Mouse (Mus musculus) forebrain, embryonic 12.5 days (tissue): ENCODE data around the gene Nav2. TPM values are rescaled to one million over a fixed set of nuclear protein-coding genes. Genes with fewer than 3 reads are reported as not detected.
A peak's percentile ranks its signal among the peaks of the same experiment; 100 is the strongest.

Experiments
- ATAC-seq: fragments of 200-750 bp; cut with Nextera tagmentation; 2 replicates; pipeline ENCODE4 v1.8.0; 2017; ENCODE audit warnings: moderate TSS enrichment; ENCODE audit not compliant: low FRiP score
- H3K27ac ChIP-seq: fragments of 300-500 bp; sonication (generic); 2 replicates; pipeline ENCODE4 v1.5.1; 2016; ENCODE audit warnings: mild to moderate bottlenecking
- H3K27me3 ChIP-seq: fragments of 300-500 bp; sonication (generic); 2 replicates; pipeline ENCODE4 v1.6.1; 2016; ENCODE audit warnings: mild to moderate bottlenecking
- H3K36me3 ChIP-seq: fragments of 300-500 bp; sonication (generic); replicated peaks from 2 replicates; pipeline ENCODE4 v1.6.1; 2016; ENCODE audit warnings: mild to moderate bottlenecking
- H3K4me1 ChIP-seq: fragments of 300-500 bp; sonication (generic); 2 replicates; pipeline ENCODE4 v1.6.1; 2016
- H3K4me2 ChIP-seq: fragments of 300-500 bp; sonication (generic); 2 replicates; pipeline ENCODE4 v1.6.1; 2016; ENCODE audit warnings: mild to moderate bottlenecking, moderate library complexity
- H3K4me3 ChIP-seq: fragments of 300-500 bp; sonication (generic); replicated peaks from 2 replicates; pipeline ENCODE4 v1.5.1; 2016; ENCODE audit warnings: mild to moderate bottlenecking
- H3K9ac ChIP-seq: fragments of 300-500 bp; sonication (generic); 2 replicates; pipeline ENCODE4 v1.6.1; 2016; ENCODE audit warnings: mild to moderate bottlenecking
- H3K9me3 ChIP-seq: fragments of 300-500 bp; sonication (generic); 2 replicates; pipeline ENCODE4 v1.6.1; 2016
- WGBS: fragments of 180-500 bp; shearing (Covaris S2); methylation state at CpG from one replicate; pipeline ENCODE4 v1.1.7; 2016; 5-methylcytosine and 5-hydroxymethylcytosine counted together
- polyA plus RNA-seq: library from polyadenylated mRNA; unstranded; fragments of >200 nt; fragmentation: Nextera tagmentation; extraction: Ambion mirVana; gene quantifications from 2 replicates; pipeline ENCODE4 v1.2.1, GENCODE M21; 2016

Gene Nav2
- polyA plus RNA-seq, 1 experiment from 2014 or later = 10.9 TPM

DNA sequence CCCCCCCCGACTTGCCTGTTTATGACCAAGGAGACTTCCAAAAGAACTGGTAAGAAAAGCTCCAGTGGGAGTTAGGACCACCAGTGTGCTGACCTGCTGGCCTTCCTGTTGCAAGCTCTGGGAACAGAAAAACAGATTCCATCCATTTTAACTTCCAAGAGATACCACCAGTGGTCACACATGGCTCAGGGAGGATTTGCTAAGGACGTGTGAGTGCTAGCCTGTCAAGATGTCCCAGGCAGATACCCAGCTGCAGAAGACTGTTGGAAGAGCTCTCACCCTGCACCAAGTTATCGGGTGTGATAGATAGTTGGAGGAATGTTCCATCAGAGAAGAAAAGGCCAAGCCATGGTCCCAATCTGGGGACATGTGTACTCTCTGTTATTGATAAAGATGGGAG, 633.6 kb downstream of the Nav2 start:
- H3K4me1 ChIP-seq = peaks cover 20% of the 10 kb centered on the region
- H3K27ac ChIP-seq = no peak overlapping the region
- peaks cover 10% of the 10 kb centered on the region; the same call in 1 of the 2 replicates for H3K27me3 ChIP-seq
- H3K9ac ChIP-seq = no peak overlapping the region
- no peak overlapping the region for H3K4me2 ChIP-seq
- 85% methylated on average over 3 of the region's 3 CpGs for WGBS
- ATAC-seq = no peak
- H3K36me3 ChIP-seq = no peaks in the 10 kb centered on the region
- no peak overlapping the region for H3K4me3 ChIP-seq
- H3K9me3 ChIP-seq = no peaks in the 10 kb centered on the region

DNA sequence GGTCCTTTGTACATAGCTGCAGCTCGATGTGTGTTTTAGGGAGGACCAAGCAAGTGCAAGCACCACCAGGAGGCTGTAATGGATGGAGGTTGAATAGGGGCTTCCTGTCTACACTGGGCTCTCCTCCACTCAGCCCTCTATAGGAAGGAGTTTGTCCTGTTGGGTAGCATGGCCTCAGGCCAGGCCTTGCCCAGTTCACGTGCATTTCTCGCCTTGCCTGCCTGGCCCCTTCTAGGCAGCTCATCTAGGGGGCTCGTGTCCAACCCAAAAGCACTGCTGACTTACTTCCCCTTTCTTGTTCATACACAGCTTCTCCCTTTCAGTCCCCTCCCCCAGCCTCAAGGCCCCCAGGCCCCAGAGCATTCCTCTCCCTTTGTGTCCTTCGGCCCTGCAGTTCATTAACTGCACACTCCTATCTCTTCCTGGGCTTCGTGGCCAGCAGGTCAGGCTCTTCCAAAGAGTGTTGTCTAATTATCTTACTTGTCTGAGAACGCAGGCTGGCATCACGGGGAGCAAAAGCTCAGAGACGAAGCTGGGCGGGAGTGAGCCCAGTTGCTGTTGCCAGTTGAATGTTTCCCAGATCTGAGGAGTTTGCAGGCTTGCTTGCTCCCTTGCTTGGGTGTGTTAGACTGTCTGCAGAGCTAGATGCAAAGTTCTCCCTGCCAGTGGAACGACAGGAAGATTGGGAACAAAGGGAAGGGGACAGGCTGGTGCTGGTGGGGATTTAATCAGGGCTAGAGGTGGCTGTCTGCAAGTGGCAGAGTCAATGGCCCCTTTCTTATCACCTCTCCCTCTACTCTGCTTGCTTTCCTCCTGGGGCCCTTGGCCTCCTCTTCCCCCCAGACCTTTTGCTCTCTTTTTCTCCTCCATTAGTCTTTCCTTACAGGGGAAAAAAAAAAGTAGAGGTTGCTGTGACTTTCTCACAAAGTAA, 636.5 kb downstream of the Nav2 start:
- H3K4me3 ChIP-seq = no peak overlapping the region
- H3K4me1 ChIP-seq = peaks cover 20% of the 10 kb centered on the region
- H3K36me3 ChIP-seq = no peaks in the 10 kb centered on the region
- H3K4me2 ChIP-seq = no peak overlapping the region
- no peaks in the 10 kb centered on the region for H3K9me3 ChIP-seq
- ATAC-seq = peak; percentile 39; the same call in 1 of the 2 replicates
- H3K27me3 ChIP-seq = peaks cover 10% of the 10 kb centered on the region; the same call in 1 of the 2 replicates
- H3K9ac ChIP-seq = peak overlapping the region; percentile 36
- WGBS = 19% methylated on average over 11 of the region's 11 CpGs
- no peak overlapping the region for H3K27ac ChIP-seq

DNA sequence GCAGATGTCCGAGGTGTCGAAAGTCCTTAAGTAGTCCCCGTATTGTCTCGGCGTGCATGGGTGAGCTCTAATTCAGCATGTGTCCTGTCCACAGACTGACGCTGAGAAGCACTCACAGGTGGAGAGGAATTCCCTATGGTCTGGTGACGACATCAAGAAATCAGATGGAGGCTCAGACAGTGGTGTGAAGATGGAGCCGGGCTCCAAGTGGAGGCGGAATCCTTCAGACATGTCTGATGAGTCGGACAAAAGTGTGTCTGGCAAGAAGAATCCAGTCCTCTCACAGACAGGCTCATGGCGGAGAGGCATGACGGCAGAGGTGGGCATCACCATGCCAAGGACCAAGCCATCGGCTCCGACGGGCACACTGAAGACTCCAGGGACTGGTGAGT, 637.2 kb downstream of the Nav2 start:
- no peaks in the 10 kb centered on the region for H3K36me3 ChIP-seq
- H3K27ac ChIP-seq = no peak overlapping the region
- peaks cover 17% of the 10 kb centered on the region for H3K4me1 ChIP-seq
- peaks cover 6% of the 10 kb centered on the region; the same call in 1 of the 2 replicates for H3K27me3 ChIP-seq
- 69% methylated on average over 15 of the region's 15 CpGs for WGBS
- ATAC-seq = no peak
- no peak overlapping the region for H3K4me3 ChIP-seq
- H3K9me3 ChIP-seq = no peaks in the 10 kb centered on the region
- no peak overlapping the region for H3K9ac ChIP-seq
- H3K4me2 ChIP-seq = no peak overlapping the region

DNA sequence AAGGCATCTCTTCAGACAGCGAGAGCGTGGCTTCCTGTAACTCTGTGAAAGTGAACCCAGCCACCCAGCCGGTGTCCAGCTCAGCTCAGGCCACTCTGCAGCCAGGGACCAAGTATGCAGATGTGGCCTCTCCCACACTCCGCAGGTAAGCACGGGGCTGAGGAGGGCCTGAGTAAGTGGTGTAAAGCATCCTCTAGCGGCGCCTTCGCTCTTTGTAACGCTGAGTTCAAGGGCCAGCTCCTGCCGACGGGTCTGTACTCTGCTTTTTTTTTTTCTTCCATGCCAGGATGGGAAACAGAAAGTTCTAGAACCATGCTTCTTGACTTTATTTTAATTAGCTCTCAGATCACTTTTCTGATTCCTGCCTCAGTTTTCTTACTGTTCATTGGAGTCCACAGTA, 639.9 kb downstream of the Nav2 start:
- WGBS = 94% methylated on average over 11 of the region's 11 CpGs
- peaks cover 6% of the 10 kb centered on the region; the same call in 1 of the 2 replicates for H3K27me3 ChIP-seq
- H3K36me3 ChIP-seq = no peaks in the 10 kb centered on the region
- no peak for ATAC-seq
- H3K4me3 ChIP-seq = no peak overlapping the region
- H3K9ac ChIP-seq = no peak overlapping the region
- H3K4me2 ChIP-seq = no peak overlapping the region
- no peak overlapping the region for H3K27ac ChIP-seq
- H3K4me1 ChIP-seq = peaks cover 23% of the 10 kb centered on the region
- H3K9me3 ChIP-seq = no peaks in the 10 kb centered on the region

DNA sequence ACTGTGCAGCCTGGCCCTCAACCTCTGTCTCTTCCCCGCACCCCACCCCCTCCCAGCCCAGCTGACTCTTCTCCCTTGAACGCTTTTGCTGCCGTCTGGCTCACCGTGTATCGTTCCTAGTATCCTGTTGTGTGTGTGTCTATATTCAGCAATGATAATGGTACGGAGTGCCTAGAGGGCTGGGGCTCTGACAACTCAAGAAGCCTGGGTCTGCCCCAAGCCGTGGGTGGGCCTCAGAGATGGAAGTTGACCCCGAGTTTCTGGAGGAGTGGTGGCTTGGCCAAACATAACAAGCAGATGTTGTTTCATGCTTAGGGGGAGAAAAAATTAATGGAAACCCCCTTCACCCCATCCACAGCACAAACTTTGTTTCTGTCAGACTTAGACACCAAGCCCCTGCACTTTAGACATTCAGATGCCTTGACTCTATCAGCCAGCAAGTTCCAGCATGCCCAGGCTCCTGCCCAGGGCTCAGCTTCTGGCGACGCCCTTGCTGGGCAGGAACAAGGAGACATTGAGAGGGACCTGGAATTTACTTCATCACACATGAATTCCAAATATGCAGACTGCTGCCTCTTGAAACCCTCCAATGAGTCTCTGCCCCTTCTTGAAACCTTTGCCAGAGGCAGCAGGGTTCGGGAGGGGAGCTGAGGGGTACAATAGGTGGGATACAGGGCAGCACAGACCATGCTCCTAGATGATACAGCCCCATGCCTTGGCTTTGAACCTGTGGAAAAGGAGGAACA, 644.9 kb downstream of the Nav2 start:
- H3K36me3 ChIP-seq = no peaks in the 10 kb centered on the region
- H3K9me3 ChIP-seq = no peaks in the 10 kb centered on the region
- H3K27me3 ChIP-seq = no peaks in the 10 kb centered on the region
- 51% methylated on average over 11 of the region's 11 CpGs for WGBS
- ATAC-seq = no peak
- H3K4me1 ChIP-seq = peaks cover 9% of the 10 kb centered on the region; the same call in 1 of the 2 replicates
- no peak overlapping the region for H3K4me2 ChIP-seq
- no peak overlapping the region for H3K27ac ChIP-seq
- no peak overlapping the region for H3K4me3 ChIP-seq
- H3K9ac ChIP-seq = no peak overlapping the region

DNA sequence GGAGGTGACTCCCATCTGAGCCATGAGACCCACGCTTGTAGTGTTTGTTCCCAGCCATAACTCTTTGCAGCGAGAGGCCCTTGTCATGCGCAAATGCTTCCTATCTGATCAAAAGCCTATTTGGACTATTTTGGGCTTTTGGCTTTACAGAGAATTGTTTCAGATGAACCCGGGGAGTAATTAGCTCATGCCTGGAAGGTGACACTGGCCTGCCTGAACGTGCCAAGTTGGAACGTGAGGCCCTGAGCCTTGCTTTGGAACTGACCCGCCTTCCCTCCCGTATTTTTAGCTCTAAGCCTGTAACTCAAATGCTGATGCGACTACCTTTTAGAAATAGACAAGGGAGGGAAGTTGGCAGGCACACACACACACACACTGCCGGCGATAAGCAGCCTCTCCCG, 649.7 kb downstream of the Nav2 start:
- Histone ChIP-seq H3K27ac (no peak overlapping the region), H3K4me2 (no peak overlapping the region), H3K9ac (no peak overlapping the region), H3K4me1 (peaks cover 5% of the 10 kb centered on the region; the same call in 1 of the 2 replicates), H3K36me3 (no peaks in the 10 kb centered on the region), H3K4me3 (no peak overlapping the region), H3K27me3 (no peaks in the 10 kb centered on the region), H3K9me3 (no peaks in the 10 kb centered on the region)
- WGBS = 84% methylated on average over 12 of the region's 12 CpGs
- no peak for ATAC-seq

DNA sequence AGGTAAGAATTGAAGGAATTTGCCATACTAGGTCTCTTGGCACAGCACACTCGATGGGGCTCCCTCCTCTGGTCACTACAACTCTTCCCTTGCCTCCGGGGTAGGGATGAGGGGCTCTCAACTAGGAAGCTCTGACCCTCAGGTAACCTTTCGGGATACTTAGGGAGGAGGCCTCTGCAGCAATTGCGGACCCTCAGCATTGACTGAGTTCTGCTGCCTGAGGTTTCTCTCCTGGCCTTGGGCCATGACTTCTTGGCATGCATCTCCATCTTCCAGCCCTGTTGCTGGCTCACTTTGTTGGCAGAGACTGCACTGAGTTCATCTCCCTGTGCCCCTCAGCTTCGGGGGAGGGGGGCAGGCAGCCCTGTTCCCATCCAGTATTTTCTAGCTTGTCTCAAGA, 650.4 kb downstream of the Nav2 start:
- H3K4me2 ChIP-seq = no peak overlapping the region
- H3K27me3 ChIP-seq = no peaks in the 10 kb centered on the region
- no peak for ATAC-seq
- no peaks in the 10 kb centered on the region for H3K9me3 ChIP-seq
- WGBS = 91% methylated on average over 5 of the region's 5 CpGs
- no peak overlapping the region for H3K4me3 ChIP-seq
- H3K9ac ChIP-seq = no peak overlapping the region
- no peak overlapping the region for H3K27ac ChIP-seq
- H3K4me1 ChIP-seq = no peaks in the 10 kb centered on the region
- no peaks in the 10 kb centered on the region for H3K36me3 ChIP-seq

DNA sequence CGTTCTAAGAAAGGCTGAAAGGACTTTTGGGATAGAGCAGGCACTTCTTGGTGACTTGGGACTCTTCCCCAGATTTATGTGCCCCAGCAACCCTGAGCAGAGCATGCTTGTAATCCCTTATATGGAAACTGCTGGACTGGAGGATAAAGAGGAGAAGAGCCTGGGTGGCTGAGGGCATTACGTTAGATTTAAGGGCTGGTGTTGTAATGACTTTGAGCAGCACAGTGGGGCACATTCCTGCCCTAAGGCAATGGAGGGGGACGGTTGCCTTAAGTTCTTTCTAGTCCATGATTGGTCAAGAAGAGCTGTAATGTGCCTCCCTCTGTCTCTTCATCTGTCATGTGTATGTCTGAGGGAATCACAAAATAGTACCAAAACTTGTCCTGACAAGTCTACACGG, 651.5 kb downstream of the Nav2 start:
- ATAC-seq = no peak

DNA sequence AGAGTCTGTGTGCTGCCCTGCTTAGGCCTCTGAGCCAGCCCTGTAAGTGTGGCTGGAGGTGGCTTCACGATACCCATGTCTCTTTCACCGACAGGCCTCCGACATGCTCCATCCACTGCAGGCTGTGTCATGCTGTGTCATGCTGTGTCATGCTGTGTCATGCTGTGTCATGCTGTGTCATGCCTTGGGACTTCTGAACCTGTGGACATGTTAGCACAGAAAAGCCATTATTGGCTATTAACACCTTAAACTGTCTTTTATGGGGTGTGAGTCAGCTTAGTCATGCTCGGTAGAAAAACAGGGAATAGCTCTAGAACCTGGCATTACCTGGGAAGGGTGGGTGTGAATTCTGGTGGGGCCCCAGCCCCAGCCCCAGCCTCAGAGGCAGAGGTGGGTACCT, 653.9 kb downstream of the Nav2 start:
- no peak for ATAC-seq
- H3K9ac ChIP-seq = no peak overlapping the region
- no peak overlapping the region for H3K4me2 ChIP-seq
- 88% methylated on average over 4 of the region's 4 CpGs for WGBS
- no peaks in the 10 kb centered on the region for H3K27me3 ChIP-seq
- no peak overlapping the region for H3K27ac ChIP-seq
- no peaks in the 10 kb centered on the region for H3K9me3 ChIP-seq
- H3K4me3 ChIP-seq = no peak overlapping the region
- no peaks in the 10 kb centered on the region for H3K4me1 ChIP-seq
- no peaks in the 10 kb centered on the region for H3K36me3 ChIP-seq

More for the DNA sequence above, 651.5 kb downstream of the Nav2 start:
- 67% methylated on average over 4 of the region's 4 CpGs for WGBS
- H3K9me3 ChIP-seq = no peaks in the 10 kb centered on the region
- H3K4me2 ChIP-seq = no peak overlapping the region
- H3K36me3 ChIP-seq = no peaks in the 10 kb centered on the region
- no peak overlapping the region for H3K4me3 ChIP-seq
- H3K27me3 ChIP-seq = no peaks in the 10 kb centered on the region
- no peaks in the 10 kb centered on the region for H3K4me1 ChIP-seq
- H3K27ac ChIP-seq = no peak overlapping the region
- no peak overlapping the region for H3K9ac ChIP-seq

DNA sequence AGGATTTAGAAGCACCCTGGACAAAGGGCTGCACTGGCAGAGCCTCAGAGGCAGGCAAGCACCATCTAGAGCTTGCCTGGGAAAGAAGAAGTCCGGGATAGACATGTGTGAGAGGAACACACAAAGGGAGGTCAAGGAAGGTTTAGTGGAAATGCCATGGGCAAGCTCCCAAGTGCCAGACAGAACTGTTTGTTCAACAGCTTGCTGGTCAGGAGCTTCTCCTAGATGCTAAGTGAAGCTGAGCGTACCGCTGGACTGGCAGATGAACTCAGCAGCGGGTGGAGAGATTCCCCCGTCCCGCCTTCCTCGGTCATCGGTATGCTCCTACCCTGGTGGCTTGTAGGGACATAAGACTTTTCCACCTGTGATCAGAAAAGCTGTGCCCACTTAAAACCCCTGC, 654.3 kb downstream of the Nav2 start:
- H3K4me3 ChIP-seq = no peak overlapping the region
- no peak overlapping the region for H3K9ac ChIP-seq
- no peak for ATAC-seq
- H3K27ac ChIP-seq = no peak overlapping the region
- no peaks in the 10 kb centered on the region for H3K27me3 ChIP-seq
- no peak overlapping the region for H3K4me2 ChIP-seq
- no peaks in the 10 kb centered on the region for H3K4me1 ChIP-seq
- WGBS = 94% methylated on average over 8 of the region's 8 CpGs
- no peaks in the 10 kb centered on the region for H3K36me3 ChIP-seq
- no peaks in the 10 kb centered on the region for H3K9me3 ChIP-seq

DNA sequence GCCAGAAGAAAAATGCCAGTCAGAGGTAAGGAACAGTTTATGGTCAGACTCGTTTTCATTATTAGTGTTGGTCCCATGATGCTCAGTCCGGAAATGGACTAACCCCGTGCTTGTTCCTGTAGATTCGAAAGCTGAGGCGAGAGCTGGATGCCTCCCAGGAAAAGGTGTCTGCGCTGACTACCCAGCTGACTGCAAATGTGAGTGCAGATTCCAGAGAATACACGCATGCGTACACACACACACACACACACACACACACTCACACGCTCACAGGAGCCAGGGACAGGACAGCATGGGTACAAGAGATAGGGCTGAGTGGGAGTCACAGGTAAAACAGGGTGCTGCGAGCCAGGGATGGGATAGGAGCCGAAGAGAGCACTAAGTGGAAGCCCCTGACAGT, 656.6 kb downstream of the Nav2 start:
- no peak for ATAC-seq
- 91% methylated on average over 11 of the region's 11 CpGs for WGBS
- Histone ChIP-seq H3K36me3 (no peaks in the 10 kb centered on the region), H3K27me3 (no peaks in the 10 kb centered on the region), H3K9me3 (no peaks in the 10 kb centered on the region), H3K4me2 (no peak overlapping the region), H3K9ac (no peak overlapping the region), H3K4me1 (0 out of 2 replicates have a peak, but pooled peaks cover 4% of the 10 kb centered on the region), H3K27ac (no peak overlapping the region), H3K4me3 (no peak overlapping the region)

DNA sequence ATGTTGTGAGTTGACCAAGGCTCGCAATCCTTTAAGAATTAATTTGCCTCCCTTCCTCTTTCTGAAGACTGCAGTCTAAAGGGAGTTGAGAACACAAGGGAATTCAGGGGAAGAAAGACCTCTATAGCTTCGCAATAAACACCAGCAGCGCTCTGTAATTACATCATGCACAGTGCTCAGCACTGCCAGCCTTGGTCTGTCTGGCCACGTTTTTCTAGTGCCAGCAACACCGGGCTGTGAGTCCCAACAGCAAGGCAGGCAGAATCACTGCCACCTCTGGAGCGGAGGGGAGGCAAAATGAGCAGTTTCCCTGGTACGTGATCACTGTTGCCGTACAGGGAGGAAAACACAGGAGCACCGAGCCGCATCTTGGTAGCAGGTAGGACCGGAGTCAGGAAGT, 657.3 kb downstream of the Nav2 start:
- Histone ChIP-seq H3K36me3 (no peaks in the 10 kb centered on the region), H3K9me3 (no peaks in the 10 kb centered on the region), H3K27ac (no peak overlapping the region), H3K27me3 (no peaks in the 10 kb centered on the region), H3K9ac (no peak overlapping the region), H3K4me2 (no peak overlapping the region), H3K4me3 (no peak overlapping the region), H3K4me1 (0 out of 2 replicates have a peak, but pooled peaks cover 4% of the 10 kb centered on the region)
- 84% methylated on average over 11 of the region's 11 CpGs for WGBS
- no peak for ATAC-seq
